Mouse (Mus musculus) layer of hippocampus, postnatal 10 days (tissue): ENCODE data around the gene Adra1b. TPM values are rescaled to one million over a fixed set of nuclear protein-coding genes. Genes with fewer than 3 reads are reported as not detected.

ENCODE experiments used
- DNase-seq, 2 experiments: peaks; one replicate each; pipeline ENCODE4 v3.0.0; 2021; ENCODE audit warnings: low spot score in 2 of 2
- long read RNA-seq: library from polyadenylated mRNA; stranded (forward); transcript quantifications from one replicate; pipeline ENCODE4 v2.0.0, GENCODE M21; 2023
- total RNA-seq, 2 experiments: library from RNA; stranded (reverse); gene quantifications; 2 replicates each; pipeline ENCODE4 v1.2.3; 2021

The Adra1b gene
- 1 to 10 TPM; 6.0 to 6.6 TPM for total RNA-seq
- long read RNA-seq: 0 reads

DNA sequence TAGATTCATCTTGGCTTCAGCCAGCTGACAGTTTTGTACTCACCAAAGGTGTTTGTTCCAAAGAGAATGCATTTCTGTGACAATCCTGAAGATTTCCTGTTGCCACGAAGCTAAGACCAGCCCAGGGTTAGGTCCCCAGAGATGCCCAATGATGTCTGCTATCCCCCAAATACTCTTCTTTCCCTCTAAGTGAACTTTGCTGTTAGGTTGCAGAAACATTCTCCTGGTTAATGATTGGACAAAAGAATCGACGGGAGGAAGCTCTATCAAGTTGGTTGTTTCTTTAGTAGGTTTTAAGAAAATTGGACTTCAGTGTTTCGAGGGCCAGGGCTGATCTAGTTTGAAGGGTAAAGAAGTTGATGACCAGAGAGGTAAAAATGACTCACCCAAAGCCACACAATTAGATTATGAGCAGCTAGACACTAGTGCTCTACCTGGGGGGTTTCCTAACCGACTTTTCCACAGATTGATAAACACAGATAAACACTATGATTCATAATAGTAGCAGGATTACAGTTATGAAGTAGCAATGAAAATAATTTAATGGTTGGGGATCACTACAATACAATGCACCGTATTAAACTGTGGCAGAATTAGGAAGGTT lies at the start of gene Adra1b:
Gene Adra1b (minus strand): TSS at position 160 of the 604 bp plus-strand sequence.
- no peak for DNase-seq

DNA sequence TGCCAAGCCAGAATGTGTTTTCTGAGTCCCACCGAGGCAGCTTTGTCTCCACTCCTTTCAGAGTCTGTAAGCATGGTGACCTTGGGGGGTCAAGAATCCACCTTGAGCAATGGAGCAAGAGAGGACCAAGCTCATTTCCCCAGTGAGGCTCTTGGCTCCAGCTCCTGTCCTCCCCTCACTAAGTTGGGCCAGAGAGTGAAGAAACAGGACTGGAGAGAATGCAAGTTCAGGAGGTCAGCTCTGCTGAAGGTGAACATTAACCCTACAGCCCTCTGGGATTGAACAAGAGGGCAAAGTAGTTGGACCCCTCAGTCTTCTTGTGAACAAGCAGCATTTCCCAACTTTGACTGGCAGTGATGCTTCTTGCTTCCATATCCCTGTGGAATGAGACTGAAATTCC lies 49.3 kb upstream of the Adra1b start:
- DNase-seq: no peak

DNA sequence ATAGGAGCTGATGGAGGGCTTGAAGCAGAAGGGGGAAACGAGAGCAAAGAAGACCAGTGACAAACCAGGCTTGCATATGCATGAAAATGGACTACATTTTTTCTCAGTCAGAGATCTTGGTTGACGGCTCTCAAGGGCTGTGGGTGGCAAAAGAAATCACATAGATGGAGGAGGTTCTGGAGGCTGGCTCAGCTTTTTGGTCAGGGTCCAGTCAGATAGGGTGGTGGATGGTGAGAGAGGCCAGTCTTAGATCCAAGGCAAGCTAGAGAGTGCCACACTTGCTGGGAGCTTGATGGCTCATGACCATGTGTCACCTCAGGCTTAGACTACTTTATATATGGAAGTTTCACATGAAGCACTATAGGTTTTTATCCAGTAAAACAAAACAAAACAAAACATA lies 42.8 kb upstream of the Adra1b start:
- DNase-seq: no peak

DNA sequence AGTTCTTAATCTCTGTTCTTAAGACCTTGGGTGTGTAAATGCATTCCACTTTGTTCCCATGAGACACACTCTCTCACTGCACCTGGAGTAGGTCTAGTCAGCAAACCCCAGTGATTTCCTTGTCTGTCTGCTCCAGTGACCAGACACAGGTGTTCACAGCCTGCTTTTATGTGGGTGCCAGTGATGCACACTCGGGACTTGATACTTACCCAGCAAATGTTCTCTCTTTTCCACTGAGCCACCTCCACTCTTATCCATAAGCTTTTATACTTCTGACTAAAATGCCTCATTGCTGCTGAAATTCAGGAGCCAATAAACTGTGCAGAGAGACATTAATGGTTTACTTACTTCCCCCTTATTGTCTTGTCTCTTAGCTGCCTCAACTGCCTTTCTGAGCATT lies 42.2 kb upstream of the Adra1b start:
- DNase-seq: no peak

DNA sequence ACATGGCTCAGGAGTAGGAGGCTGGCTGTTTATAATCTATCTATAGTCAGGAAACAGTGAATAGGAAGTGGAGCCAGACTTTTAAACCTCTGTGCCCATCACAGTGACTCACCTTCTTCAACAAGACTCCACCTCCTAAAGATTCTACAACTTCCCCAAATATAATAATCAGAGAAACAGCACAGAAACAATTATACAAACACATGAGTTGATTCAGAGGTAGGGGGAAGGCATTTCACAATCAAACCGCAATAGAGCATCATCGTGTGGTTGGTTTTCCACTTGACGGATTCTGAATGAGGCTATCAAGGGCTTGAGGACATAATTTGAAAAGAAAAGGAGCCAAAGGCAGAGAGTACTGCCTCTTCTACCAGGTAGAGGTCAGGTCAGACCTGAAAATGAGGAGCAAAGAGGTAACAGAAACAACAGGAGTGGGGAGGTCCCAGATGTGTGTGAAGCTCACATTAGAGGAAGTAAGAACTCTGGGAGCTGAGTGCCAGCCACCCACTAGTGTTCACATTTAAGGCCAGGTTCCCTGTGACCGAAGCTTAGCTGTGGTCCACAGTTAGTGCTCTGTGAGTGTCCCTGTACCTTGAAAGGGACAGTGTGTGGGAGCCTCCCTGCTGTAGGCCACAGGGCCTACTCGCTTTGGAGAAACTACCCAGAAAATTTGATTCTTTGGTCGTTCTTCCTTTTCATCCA lies 39.6 kb upstream of the Adra1b start:
- no peak for DNase-seq

DNA sequence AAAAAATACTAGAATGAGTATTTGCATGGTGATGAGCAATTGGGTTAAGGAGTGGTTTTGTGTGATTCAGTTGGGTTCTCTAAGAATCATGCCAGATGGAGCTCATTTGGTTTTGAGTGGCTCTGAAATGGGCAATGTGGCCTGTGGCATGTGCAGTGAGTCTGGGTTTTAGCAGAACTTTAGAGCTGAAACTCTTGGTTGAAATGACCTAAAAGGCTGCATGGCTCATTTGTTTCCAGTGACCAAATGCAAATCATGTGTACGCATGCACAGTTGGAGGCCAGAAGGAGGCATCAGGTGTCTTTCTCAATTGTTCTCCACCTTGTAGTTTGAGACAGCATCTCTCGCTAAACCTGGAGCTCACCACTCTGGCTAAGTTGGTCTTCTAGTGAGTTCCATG lies 35.0 kb upstream of the Adra1b start:
- DNase-seq: no peak

DNA sequence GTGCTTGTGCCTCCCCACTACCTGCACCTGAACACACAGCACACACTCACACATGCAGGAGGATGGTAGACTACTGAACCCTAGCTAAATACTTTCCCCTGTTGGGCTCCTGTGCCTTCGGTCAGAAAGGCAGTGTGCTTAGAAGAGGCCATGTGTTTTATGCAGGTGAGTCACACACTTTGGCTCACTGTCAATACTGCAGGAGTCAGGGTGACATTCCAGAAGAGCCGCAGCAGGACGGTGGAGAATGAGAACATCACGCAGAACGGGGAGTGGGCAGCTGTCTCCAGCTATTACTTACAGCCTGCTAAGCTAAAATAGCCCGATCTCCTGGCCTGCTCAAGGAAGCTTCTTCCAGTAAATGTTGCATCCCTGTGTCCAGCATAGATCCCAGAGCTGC lies 32.5 kb upstream of the Adra1b start:
- DNase-seq: no peak

DNA sequence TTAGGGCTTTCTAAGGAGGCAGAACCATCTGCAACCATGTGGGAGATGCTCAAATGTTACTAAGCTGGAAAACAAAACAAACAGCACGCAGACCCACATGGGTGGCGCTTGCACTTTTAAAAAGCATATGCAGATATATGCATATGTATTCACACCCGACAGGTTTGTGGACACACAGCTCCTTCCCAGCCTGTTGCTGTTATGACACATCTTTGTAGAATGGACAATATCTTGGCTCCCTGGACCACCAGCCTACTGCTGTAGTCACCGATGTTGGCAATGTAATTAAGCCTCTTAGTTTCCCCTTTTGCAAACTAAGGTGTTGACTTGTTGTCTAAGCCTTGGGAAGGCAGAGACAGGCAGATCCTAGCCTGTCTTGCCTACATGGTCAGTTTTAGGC lies 32.0 kb upstream of the Adra1b start:
- DNase-seq: no peak

DNA sequence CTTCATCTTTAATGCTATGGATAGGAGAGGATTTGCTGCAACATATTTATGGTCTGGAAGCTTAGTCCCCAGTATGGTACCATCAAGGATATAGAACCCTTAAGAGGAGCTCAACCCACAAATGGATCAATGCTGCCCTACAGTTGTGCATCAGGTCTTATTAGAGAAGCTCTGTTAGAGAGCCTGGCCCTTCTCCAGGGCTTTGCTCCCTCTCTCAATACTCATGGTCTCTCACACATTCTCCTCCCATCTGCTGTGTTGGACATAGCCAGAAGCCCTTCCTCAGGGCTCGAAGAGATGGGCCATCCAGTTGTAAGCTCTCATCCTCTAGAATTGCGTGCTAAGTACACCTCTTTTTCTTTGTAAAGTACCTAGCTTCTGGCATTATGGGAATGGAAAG lies 29.2 kb upstream of the Adra1b start:
- no peak for DNase-seq

DNA sequence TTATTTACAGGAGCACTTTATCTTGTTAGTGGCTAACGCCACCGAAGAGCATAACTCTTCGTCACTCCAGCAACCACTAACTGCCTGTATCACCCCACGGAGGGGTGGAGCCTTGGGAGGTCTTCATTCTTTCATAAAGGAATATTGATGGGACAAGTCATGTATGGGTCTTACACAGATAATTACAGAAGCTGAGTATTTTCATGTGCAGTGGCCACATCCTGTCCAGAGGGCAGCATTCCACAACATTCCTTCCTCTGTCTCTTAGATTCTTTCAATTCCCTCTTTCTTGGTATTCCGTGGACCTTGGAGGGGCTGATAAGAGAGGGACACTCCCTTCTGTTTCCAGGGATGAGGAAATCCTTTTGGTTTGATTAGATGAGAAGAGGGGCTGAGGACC lies 28.7 kb upstream of the Adra1b start:
- no peak for DNase-seq

DNA sequence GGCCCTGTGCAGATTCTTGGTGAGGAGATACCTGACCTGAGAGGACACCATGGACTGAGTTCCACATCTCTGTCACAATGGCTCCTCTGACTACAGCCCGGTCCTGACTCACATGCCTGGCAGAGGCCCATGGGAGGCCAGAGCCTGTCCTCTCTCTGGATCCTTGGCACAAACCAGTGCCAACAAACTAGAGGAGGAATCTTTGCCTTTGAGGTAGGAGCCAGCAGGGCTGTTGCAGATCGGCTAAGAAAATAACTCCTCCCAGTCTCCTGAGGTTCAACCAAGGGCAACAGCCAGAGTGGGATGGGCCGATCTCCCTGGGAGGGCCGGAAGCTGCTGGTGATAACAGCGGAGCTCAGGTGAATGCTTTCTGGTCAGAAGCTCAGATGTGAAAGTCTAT lies 28.2 kb upstream of the Adra1b start:
- DNase-seq: no peak

DNA sequence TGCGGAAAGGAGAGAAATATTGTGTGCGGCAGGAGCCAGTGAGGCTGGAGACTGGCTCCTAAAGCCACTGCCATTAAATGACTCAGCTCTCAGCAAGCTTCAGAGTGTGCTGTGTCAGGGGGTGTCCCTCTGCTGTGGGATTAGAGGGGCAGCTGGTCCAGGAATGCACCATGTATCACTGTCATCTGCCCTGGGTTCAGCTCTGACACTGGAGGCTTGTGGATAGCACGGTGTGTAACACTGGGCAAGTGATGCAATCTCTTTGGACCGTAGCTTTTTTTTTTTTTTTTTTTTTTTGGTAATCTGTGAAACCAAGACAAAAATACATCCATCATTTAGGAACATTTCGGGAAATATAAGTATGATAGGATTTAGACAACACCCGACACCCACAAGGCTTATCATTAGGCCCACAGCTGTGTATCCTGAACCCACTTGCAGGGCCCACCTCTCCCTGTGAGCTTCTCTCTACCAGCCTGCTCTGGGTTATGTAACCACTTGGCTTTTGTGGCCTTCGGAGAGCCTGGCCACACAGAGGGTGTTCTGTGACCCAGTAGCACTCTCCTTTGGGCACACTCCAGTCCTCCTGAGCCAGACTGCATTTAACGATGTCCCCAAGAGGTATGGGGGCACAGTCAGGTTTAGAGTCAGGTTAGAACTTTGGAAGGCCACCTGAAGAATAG lies 26.3 kb upstream of the Adra1b start:
- DNase-seq: no peak

DNA sequence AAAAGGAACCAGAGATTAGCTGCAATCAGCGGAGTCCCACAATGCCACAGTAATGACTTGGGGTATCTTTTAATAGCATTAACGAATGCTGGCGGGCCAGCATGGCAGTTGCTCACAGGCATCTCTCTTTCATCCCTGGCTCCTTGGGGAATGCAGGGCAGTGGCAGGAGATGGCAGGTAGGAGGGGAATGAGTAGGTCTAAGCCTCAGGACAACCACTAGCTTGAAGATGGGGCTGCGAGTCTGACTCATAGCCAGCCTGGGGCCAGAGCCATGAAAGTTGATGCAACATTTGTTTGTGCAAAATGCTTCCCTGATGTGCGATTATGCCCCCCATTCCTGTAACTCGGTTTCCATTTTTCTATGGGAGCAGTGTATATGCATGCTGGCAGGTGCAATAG lies 25.2 kb upstream of the Adra1b start:
- no peak for DNase-seq

DNA sequence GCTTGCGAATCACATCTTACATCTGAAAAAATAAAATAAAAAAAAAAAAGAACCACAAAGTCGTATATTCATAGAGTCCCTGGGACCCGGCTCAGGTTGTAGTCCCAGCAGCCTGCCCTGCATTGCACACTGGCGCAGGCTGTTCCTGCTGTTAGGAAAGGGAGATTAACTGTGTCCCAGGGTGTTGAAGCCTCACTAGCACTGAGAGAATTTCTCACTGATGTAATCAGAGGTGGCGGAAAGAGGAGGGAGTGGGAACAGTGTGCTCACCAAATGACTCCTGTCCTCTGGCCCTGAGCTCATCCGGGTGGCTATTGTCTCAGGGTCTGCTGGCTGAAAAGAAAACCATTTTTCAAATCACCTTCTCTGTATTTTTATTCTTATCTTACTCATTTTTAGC lies 24.6 kb upstream of the Adra1b start:
- no peak for DNase-seq

DNA sequence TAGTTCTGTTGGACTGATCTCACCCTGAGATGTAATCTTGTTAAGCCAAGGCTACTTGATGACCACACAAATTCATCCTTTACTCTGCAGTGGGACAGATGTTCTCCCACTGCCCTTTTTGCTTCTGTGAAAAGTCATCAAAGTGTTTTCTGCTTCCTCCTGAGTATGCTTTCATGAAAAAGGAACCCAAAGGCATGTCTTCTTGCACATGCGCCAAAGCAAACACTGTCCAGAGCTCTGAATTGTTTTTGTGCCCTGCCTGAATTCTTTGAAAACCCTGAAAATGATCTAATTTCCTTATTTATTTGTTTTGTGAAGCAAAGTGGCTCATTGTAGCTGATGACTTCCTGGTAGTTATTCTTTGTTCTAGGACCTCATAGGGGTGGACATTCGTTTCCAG lies 20.7 kb upstream of the Adra1b start:
- no peak for DNase-seq

DNA sequence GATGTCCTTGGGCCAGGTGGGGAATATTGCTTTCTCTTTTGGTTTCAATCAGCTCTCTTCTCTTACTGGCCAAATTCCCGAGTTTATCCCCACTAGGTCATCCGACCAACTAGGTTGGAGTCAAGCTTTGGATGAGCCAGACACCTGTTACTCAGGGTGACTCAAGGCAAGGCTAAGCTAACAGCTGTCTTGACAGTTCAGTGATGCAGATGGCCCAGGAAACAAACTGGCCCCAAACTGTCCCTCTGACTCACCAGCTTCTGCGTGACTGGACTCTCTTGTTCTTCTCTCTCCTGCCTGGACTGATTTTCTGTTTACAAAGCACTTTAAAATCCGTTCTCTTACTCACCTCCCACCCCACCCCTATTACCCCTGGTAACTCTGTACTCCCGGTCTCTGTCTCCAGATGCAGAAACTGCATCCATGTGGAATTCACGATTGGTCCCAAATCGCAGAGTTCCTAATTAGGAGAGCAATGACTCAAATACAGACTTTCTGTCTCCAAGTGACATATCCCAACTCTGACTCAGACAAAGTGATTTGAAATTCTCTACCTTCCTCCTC lies 18.6 kb upstream of the Adra1b start:
- DNase-seq: no peak

DNA sequence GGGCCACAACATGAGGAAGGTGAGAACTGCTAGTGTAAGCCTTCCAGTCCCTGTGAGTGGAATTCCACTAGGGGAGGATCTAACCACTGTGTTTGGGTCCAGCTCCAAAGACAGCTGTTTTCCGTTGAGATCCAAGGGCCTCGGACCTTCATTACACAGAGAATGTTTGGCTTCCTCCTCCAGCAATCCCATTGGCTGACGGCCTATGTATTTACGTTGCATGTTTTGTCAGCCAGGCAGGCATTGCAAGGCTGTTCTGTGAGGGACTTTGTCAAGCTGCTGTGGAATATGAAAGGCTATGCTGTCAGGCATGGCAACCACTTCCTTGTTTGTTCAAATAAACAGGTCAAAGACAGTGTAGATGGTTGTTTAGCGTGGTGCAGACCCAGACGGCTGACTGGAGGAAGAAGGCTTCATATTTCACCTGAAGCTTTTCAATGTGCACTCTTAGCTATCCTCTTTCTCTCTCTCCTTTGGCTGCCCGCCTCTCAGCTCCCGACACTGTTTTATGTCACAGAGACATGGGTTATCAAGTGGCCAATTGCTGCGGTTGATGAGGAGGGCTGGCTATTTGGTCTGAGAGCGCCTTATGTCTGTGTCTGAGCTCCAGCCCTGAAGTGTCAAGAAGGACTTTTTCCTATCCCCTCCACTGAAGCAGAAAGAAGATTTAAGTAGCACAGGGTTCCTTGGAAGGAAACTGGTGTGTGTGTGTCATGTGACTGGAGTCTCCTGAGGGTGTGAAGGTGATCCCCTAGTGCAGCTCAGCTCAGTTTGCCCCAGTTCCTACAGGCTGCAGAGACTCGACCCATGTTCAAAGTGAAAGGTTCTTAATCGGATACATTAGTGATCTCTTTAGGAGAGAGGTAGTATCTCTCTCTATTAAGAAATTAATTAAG lies 13.8 kb upstream of the Adra1b start:
- DNase-seq: no peak

DNA sequence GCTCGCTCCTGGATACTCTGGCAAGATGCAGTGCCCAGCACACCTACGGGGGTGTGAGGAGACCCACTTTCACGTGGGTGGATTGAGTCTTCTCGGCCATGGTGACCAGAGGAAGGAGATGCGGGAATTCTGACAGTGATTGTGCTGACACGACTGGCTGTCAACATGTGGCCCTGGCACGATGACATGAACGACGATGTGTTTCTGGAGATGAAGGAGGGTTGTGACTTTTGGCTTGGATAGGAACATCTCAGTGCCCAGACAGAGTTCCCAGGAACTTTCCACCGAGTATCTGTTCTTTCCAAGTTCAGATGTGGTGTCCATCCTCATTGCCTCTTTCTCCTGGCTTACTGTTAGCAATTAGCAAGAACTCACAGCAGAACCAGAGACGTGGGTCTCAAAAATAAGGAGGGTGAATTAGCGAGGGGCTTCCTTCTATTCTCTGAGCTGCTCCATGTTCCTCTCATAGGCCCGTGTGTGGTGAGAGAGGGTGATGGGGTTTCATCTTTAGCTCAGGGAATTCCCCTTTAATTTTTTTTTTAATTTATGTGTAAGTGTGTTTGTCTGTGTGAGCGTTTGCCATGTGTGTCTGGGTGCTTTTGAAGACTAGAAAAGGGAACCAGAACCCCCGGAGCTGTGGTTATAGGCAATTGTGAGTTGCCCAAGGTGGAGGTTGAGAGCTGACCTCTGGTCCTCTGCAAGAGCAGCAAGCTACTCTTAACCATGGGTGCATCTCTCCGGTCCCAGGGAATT lies 11.3 kb upstream of the Adra1b start:
- DNase-seq: no peak

DNA sequence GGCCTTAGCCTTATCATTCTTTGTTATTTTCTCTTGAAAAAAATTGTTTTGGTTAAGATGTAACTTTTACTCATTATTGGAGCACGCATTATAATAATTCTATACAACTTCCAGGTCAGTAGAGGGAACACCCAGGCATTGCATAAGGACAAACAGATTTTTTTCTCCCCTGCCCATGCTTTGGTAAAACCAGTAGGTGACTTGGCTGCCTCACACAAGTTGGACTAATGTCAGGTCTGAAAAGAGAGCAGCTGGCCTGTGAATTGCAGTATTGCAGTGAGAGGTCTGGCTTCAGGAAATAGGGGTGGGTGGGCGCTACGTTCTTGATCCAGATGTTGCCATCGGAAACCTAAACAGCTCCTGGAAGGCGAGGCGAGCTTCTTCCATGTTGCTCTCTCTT lies 10.6 kb upstream of the Adra1b start:
- DNase-seq: no peak

DNA sequence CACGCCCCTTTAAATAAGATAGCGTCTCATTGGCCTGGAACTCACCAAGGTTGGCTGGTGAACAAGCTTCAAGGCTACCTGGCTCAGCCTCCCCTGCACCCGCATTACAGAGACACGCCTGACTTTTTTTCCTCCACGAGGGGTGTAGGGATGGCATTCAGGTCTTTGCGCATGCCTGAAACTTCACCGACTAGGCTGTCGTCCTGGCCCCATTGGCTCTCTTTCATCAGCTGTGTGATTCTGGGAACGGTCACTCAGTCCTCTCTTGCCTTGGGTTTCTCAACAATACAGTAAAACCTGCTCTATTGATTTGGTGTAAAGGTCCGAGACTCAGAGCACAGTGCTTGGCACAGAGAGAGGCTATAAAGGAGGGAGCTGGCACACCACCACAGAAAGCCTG lies 2.3 kb upstream of the Adra1b start:
- no peak for DNase-seq

DNA sequence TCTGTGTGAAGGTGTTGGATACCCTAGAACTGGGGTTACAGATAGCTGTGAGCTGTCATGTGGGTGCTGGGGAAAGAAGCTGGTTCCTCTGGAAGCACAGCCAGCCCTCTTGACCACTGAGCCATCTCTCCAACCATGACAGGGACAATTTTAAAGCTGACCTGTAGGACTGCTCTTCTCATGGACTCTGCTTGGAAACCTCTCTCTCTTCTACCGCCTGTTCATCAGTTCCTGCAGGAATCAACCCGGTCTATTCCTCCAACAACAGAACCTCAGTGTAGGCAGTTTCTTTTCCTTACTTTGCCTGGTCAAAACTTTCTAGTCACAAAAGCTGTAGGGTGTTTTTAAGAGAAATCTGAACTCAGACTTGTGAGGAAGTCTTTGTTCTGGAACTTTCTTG lies 1.3 kb downstream of the Adra1b start:
- DNase-seq: no peak
